Mouse (Mus musculus) natural killer cell, adult 2 months (primary cell): ENCODE data around the gene Ahsa2.
"Not testable (repeated sequence)": the region's sequence is repeated elsewhere in the genome, so short reads cannot be mapped to it uniquely, and the experiment has no call there.

Experiments used
- DNase-seq, 2 experiments: peaks; one replicate each; pipeline ENCODE4 v3.0.0; 2022; ENCODE audit warnings: low spot score in 2 of 2

Gene Ahsa2

GRCm38 (mm10) chr11:23497718-23498509, at the start of gene Ahsa2:
Ahsa2 (minus strand) TSS chr11:23498030.
- DNase-seq = peak; percentile 96 to 97

- no peak for DNase-seq
Measured at GRCm38 (mm10) chr11:23537446-23537845, 39.6 kb upstream of the Ahsa2 start.

DNA sequence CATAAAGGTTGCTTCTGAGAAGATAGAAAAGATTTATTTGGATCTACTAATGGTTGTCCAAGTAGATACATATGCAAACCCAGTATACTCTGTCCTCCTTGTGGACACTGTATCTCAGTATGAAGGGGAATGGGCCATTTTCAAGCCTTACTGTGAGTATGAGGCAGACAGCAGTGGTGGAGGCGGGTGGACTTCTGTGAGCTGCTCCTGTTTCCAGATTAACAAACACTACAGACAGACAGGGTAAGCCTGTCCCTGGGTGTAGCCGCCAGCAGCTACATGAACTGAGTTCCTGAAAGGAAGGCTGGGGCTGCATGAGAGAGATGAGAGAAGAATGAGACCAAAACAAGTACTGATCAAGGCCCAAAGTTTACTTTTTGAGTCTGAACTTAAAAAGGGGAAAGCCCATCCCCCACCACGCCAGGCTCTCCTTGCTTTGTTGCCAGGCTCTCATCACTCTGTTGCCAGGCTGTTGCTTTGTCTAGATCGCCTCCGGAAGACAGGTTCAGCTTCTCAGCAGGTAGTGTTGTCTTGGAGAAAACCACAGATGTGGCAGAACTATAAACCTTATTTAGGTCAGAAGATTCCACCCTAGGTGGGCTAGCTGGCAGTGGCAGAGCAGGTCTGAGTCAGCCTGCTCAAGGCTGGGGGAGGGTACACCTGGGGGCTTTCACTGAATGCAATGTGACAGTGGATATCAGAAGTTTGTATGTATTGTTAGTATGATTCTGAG, 22.8 kb upstream of the Ahsa2 start, which contains the start of gene 1700093K21Rik:
Gene 1700093K21Rik (minus strand): TSS at position 683 of the 733 bp plus-strand sequence.
- no peak for DNase-seq

DNA sequence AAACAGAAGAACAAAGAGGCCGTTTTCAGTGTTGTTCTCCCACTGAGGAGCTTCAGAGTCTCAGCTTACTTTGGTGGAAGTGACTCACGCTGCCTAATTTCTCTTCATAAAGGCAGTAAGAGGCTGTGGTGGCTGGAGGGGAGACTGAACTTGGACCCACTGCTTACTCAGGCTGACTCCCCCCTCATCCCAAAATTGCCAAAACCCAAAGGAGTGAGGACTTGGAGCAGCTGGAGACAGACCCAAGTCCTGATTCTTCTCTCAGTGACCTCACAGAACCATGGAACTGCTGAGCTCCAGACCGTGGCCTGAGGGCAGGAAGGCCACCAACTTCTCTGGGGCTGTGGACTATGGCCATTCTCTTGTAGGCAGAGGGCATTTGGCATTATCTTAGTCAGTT, 21.2 kb upstream of the Ahsa2 start:
- DNase-seq = no peak

DNA sequence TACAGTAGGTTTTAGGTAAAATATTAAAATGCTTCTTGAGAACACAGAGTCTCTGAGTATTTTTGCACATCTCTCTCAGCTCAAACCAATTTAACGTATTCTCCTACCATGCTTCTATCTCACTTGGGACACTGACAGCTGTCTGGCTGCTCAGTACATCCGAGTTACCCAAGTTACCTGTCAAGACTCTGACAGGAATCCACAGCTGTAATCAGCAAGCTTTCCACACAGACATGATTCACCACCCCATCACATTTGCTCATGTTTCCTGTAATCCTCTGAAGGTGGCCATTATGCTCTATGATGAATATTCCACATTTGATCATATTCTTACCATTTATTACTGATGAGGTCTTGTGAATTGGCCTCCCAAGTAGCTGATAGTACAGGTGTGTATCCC, 17.5 kb upstream of the Ahsa2 start:
- DNase-seq = no peak

DNA sequence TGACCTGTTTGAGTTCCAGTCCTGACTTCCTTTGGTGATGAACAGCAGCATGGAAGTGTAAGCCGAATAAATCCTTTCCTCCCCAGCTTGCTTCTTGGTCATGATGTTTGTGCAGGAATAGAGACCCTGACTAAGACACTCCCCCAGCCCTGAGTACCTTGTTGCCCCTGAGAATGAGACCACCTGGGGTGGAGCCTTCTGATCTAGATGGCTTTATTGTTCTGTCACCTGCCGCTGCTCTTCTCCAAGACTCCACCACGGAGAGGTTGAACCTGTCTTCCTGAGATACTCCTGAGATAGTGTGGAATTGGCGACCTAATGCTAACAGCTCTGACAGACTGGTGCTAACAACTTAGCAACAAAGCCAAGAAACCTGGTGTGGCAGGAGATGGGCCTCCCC, 17.0 kb upstream of the Ahsa2 start:
- DNase-seq = not testable (repeated sequence)

GRCm38 (mm10) chr11:23504801-23505200, 7.0 kb upstream of the Ahsa2 start:
- DNase-seq = not testable (repeated sequence)

- no peak for DNase-seq
Measured at GRCm38 (mm10) chr11:23498609-23499008, 779 bp upstream of the Ahsa2 start.

- peak; percentile 45 for DNase-seq
Measured at GRCm38 (mm10) chr11:23497335-23497717, 504 bp downstream of the Ahsa2 start.

- DNase-seq = no peak
Measured at GRCm38 (mm10) chr11:23496661-23497060, 1.2 kb downstream of the Ahsa2 start.

DNA sequence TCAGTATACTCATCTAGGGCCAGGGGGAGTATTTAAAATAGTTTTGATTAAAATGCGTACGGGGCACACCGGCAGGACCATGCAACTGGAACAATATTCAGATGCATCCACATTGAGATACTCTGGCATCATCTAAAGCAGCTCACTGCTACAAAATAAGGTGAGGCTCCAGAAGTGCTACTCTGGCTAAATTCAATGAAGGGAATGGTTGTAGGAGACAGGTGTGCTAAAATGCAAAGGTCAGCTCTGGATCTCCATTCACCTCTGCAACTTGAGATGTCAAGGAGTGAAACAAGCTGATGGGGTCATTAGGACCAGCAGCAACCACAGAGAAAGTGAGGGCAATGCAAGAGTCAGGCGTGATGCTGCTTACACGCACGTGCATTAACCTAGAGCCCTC, 2.6 kb downstream of the Ahsa2 start:
- no peak for DNase-seq

DNA sequence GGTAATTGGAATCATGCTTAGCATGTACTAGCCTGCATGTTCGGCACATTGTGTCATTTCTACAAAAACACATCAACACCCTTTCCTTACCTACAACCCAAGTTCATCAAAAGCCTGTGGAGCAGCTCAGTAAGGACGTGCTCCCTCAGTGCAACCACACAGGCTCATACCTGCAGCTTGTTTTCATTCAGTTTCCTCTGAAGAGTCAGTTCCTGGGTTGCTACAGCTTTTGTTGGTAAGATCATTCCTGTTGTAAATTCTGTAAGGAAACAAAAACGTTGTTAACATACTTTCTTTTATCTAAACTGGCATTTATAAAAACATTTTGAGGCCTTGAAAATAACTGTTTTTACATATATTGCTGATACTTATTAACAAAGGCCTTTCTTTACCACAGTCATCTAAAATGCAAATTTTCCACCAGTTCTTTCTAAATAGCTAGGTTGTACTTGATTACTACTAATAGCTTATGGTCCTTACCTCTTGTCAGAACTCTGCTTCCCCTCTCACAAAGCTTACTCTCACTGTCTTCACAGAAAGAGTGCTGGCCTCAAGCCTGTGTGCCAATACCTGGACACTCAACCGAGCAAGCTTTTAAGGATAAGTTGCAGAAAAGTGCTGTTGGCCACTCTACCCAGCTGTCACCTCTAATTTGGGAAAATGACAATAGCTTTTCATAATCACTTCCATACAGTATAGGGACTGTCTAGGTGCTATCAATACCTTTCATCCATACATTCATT, 5.6 kb downstream of the Ahsa2 start:
- no peak for DNase-seq

DNA sequence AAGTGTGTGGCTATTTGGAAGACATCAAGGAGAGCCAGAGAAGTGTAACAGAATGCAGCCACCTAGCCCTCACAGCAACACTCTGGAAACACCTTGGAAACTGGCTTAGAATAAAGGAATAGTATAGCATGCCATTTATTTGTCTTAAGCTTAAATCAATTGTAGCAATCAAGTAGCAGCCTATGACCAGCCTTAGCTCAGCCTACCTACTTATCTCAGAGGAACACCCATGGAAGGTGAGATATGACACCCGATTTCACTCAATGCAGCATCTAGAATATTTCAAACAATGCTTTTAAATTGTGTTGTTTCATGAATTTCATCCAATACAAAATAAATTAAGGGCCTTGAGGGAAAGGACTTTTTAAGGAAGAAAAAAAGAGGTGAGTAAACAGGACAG, 7.9 kb downstream of the Ahsa2 start:
- no peak for DNase-seq

GRCm38 (mm10) chr11:23465862-23466261, 32.0 kb downstream of the Ahsa2 start:
- DNase-seq = not testable (repeated sequence)
